ENCODE assay signal across 15 mouse cellular contexts in genomic region chr11:78596750-78597149, GRCm38 (mm10). TPM values are rescaled to one million over a fixed set of nuclear protein-coding genes. Genes with fewer than 3 reads are reported as not detected.
A peak's percentile ranks its signal among the peaks of the same experiment; 100 is the strongest.
DNase-seq lines count a peak whose midpoint lies in the region; ATAC-seq lines count a peak whose summit lies in the region.
"Had no signal": no experiment of that assay in that cellular context is flagged by ENCODE, and none has a peak within 500 bp of the region (broad histone marks: within the 10 kb centered on the region; RNA-seq: fewer than 3 reads in every experiment).

No protein-coding gene starts in this region.

- H3K27ac ChIP-seq in hindbrain, embryonic 14.5 days = no peak overlapping the region
- no peak overlapping the region for H3K27ac ChIP-seq in hindbrain, embryonic 12.5 days
- no peak overlapping the region for H3K27ac ChIP-seq in limb, embryonic 13.5 days

- H3K36me3 ChIP-seq in hindbrain, embryonic 14.5 days (replicated peaks; ENCODE audit: control insufficient read depth, insufficient read depth) = peaks cover 4% of the 10 kb centered on the region; the same call in 1 of the 2 replicates
- H3K36me3 ChIP-seq in hindbrain, embryonic 12.5 days = 0 out of 2 replicates have a peak, but pooled peaks cover 7% of the 10 kb centered on the region
- H3K36me3 ChIP-seq in limb, embryonic 13.5 days = peaks cover 7% of the 10 kb centered on the region

- peak; percentile 32 for DNase-seq in hindbrain, embryonic 14.5 days (ENCODE audit: low spot score)
- DNase-seq in MN1 (ENCODE audit: low spot score) = peak; percentile 63
- peak; percentile 27 for DNase-seq in embryo, embryonic 11.5 days (ENCODE audit: low read depth, low spot score)
- DNase-seq in spleen, postnatal 10 days (ENCODE audit: low spot score in 2 of 2) = no peak
- no peak for DNase-seq in kidney, adult 11 months
- DNase-seq: cerebellum, postnatal 25 days; gastrocnemius, postnatal 14 days had no signal

- H3K4me3 ChIP-seq in hindbrain, embryonic 14.5 days (replicated peaks; ENCODE audit: low read length) = no peak overlapping the region
- H3K4me3 ChIP-seq in hindbrain, embryonic 12.5 days = no peak overlapping the region
- H3K4me3 ChIP-seq in limb, embryonic 13.5 days = no peak overlapping the region
- H3K4me3 ChIP-seq: heart, embryonic 12.5 days had no signal

- no peak overlapping the region for H3K4me2 ChIP-seq in hindbrain, embryonic 14.5 days (replicated peaks)
- H3K4me2 ChIP-seq in hindbrain, embryonic 12.5 days (replicated peaks) = no peak overlapping the region
- no peak overlapping the region for H3K4me2 ChIP-seq in limb, embryonic 13.5 days (replicated peaks)
- H3K4me2 ChIP-seq: heart, embryonic 12.5 days; liver, embryonic 11.5 days; midbrain, embryonic 11.5 days had no signal

- H3K4me1 ChIP-seq in hindbrain, embryonic 14.5 days (replicated peaks; ENCODE audit: control insufficient read depth, insufficient read depth, low read length) = peaks cover 4% of the 10 kb centered on the region; the same call in 1 of the 2 replicates
- H3K4me1 ChIP-seq in hindbrain, embryonic 12.5 days = no peaks in the 10 kb centered on the region
- peaks cover 21% of the 10 kb centered on the region for H3K4me1 ChIP-seq in limb, embryonic 13.5 days

- no peak for ATAC-seq in hindbrain, embryonic 14.5 days (ENCODE audit: low FRiP score)
- ATAC-seq in hindbrain, embryonic 12.5 days (ENCODE audit: low FRiP score) = no peak
- ATAC-seq in limb, embryonic 13.5 days (ENCODE audit: low FRiP score, low read depth) = peak; percentile 78
- no peak for ATAC-seq in cerebellum, adult (ENCODE audit: insufficient number of reproducible peaks, low FRiP score, low TSS enrichment)
- ATAC-seq: lung, postnatal 0 days had no signal

- H3K27me3 ChIP-seq in hindbrain, embryonic 14.5 days (ENCODE audit: control insufficient read depth, insufficient read depth, low read length) = no peaks in the 10 kb centered on the region
- H3K27me3 ChIP-seq in hindbrain, embryonic 12.5 days = no peaks in the 10 kb centered on the region
- H3K27me3 ChIP-seq in limb, embryonic 13.5 days = no peaks in the 10 kb centered on the region
- H3K27me3 ChIP-seq: heart, embryonic 12.5 days had no signal

- no peaks in the 10 kb centered on the region for H3K9me3 ChIP-seq in hindbrain, embryonic 14.5 days (ENCODE audit: control insufficient read depth, low read length)
- H3K9me3 ChIP-seq in hindbrain, embryonic 12.5 days (replicated peaks) = no peaks in the 10 kb centered on the region
- no peaks in the 10 kb centered on the region for H3K9me3 ChIP-seq in limb, embryonic 13.5 days
- H3K9me3 ChIP-seq: G1E; heart, embryonic 12.5 days had no signal

- H3K9ac ChIP-seq in hindbrain, embryonic 14.5 days = no peak overlapping the region
- H3K9ac ChIP-seq in hindbrain, embryonic 12.5 days = no peak overlapping the region
- no peak overlapping the region for H3K9ac ChIP-seq in limb, embryonic 13.5 days
- H3K9ac ChIP-seq: heart, embryonic 12.5 days had no signal

RNA-seq across cellular contexts. Expression of gene Tmem97, which starts 46.2 kb away (rescaled TPM):
- 38.2 and 49.3 TPM in 2 replicates for polyA plus RNA-seq in hindbrain, embryonic 14.5 days (2014; fragmentation: Nextera tagmentation; extraction: Ambion mirVana)
- polyA plus RNA-seq in hindbrain, embryonic 12.5 days (2016; fragmentation: Nextera tagmentation; extraction: Ambion mirVana) = 44.2 and 47.3 TPM in 2 replicates
- polyA plus RNA-seq in limb, embryonic 13.5 days (2015; fragmentation: Nextera tagmentation; extraction: Ambion mirVana) = 74.1 and 75.2 TPM in 2 replicates

Comparison
In these comparisons a context has a peak if more than half of its experiments do, and no peak if none do; other contexts are left out.
1. DNase-seq: peak in hindbrain, embryonic 14.5 days (single experiment), MN1 (single experiment) and embryo, embryonic 11.5 days (single experiment); none in spleen, postnatal 10 days (0 of 2) and kidney, adult 11 months (single experiment).